Mouse (Mus musculus): ENCODE results near the gene Atp1b1.

DNA sequence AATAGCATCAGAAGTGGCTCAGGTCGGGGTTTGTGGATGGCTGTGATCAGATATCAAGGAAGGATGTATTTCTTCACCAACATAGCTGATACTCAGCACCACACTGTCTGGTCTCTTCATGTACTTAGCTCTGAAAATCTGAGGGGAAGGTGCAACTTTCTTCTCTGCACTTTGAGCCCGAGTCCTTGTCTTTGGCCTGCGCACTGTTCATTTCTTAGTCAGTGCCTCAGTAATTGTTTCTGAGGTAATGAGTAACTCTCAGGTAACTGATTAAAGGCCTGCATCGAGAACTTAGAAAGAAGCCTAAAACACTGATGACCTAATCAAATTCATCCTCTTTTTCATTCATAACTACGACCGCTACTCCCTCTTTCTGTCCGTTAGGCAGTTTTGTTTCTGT is 46.8 kb downstream of the Atp1b1 start:
- TF ChIP-seq TAL1 (IDR thresholded peaks at IDR 0.05; ENCODE audit: low read length) (no peak), MAX (IDR thresholded peaks at IDR 0.05; ENCODE audit: low read length) (no peak), CTCF (IDR thresholded peaks at IDR 0.05 in 2 of 3, conservative IDR thresholded peaks at IDR 0.05 in 1 of 3; ENCODE audit: control insufficient read depth in 1 of 3, insufficient read depth in 1 of 3, low read depth in 2 of 3, low read length in 3 of 3, poor library complexity in 1 of 3, severe bottlenecking in 1 of 3) (no peak), EP300 (IDR thresholded peaks at IDR 0.05; ENCODE audit: low read depth in 1 of 2, low read length in 2 of 2) (no peak), RAD21 (IDR thresholded peaks at IDR 0.05; ENCODE audit: low read depth, low read length) (no peak), RCOR1 (IDR thresholded peaks at IDR 0.05; ENCODE audit: low read depth, low read length) (no peak), ETS1 (IDR thresholded peaks at IDR 0.05; ENCODE audit: low read depth, low read length) (no peak), CHD1 (IDR thresholded peaks at IDR 0.05; ENCODE audit: low read depth, low read length) (no peak), POLR2A (IDR thresholded peaks at IDR 0.05; ENCODE audit: control insufficient read depth in 1 of 2, insufficient read depth in 1 of 2, low read depth in 1 of 2, low read length in 2 of 2, poor library complexity in 1 of 2) (no peak)

All from MEL (cell line).